Mouse (Mus musculus) small intestine, adult 2 months (tissue): ENCODE results near the gene Prdm16.

ENCODE experiments used
- CTCF ChIP-seq: fragments of 200-500 bp; IDR thresholded peaks from 2 replicates; pipeline ENCODE4 v1.5.1; 2012; ENCODE audit warnings: low read depth, mild to moderate bottlenecking, control low read depth, inconsistent platforms, low read length, moderate library complexity, mixed read lengths; ENCODE audit not compliant: insufficient replicate concordance, insufficient read length; ENCODE audit errors: extremely low read depth
- POLR2A ChIP-seq: fragments of 200-500 bp; IDR thresholded peaks from 2 replicates; pipeline ENCODE4 v1.6.1; 2012; ENCODE audit warnings: low read depth, mild to moderate bottlenecking, control low read depth, inconsistent platforms, low read length, moderate library complexity

DNA sequence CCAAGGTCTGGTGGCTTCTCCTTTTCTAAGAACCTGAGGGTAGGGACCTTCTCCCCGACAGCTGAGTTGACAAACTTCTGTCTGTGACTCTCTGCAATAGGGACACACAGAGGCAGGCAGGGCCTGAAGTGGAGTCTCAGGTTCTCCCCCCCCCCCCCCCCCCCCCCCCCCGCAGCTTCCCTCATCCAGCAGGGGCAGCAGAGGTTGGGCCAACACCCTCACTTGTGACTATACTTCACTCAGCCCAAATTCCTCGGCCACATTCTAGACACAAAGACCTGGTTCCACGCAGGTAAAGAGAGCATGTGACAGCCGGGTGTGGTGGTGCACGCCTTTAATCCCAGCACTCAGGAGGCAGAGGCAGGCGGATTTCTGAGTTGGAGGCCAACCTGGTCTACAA lies 276.2 kb downstream of the Prdm16 start:
- TF ChIP-seq CTCF (no peak), POLR2A (no peak)
